ENCODE assay signal across 9 mouse cellular contexts in the genomic region with DNA sequence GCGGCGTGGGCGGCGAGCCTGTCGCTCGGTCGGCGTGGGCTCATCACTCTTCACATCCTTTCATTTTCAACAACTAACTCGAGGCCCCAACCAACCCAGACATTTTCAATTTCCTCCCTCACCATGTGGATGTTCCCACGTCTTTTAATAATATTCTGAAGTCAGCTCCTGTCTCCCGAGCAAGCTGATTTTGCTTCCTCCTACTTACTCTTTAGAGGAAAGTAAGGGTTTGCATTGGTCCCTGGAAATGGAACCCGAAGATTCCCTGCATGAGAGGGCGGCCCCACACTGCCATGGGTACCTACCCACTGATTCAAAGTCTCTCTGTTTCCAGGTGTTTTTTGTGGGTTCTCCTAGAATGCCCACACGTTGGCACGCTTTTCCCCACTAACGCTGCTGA.
A peak's percentile ranks its signal among the peaks of the same experiment; 100 is the strongest.
DNase-seq lines count a peak whose midpoint lies in the region; ATAC-seq and TF ChIP-seq lines count a peak whose summit lies in the region.
"Had no signal": no experiment of that assay in that cellular context is flagged by ENCODE, and none has a peak within 500 bp of the region (broad histone marks: within the 10 kb centered on the region; RNA-seq: fewer than 3 reads in every experiment).

No protein-coding gene starts in this region.

- H3K4me3 ChIP-seq in gastrocnemius, adult 2 months, result peak overlapping the region; percentile 46
- 0 out of 2 replicates have a peak overlapping the region, but pooled peaks have one; percentile 3 for H3K4me3 ChIP-seq in lung, embryonic 14.5 days (ENCODE audit: low read depth, low read length)
- peak overlapping the region; percentile 11; the same call in 1 of the 2 replicates for H3K4me3 ChIP-seq in hindbrain, postnatal 0 days (ENCODE audit: low read length)

- H3K27me3 ChIP-seq in lung, embryonic 14.5 days (ENCODE audit: insufficient read depth, low read length), result no peaks in the 10 kb centered on the region
- no peaks in the 10 kb centered on the region for H3K27me3 ChIP-seq in hindbrain, postnatal 0 days (ENCODE audit: insufficient read depth, low read length)

- no peak overlapping the region for H3K27ac ChIP-seq in gastrocnemius, adult 2 months
- no peak overlapping the region for H3K27ac ChIP-seq in lung, embryonic 14.5 days (ENCODE audit: low read depth)
- peak overlapping the region; percentile 83 for H3K27ac ChIP-seq in hindbrain, postnatal 0 days

- no peak for ATAC-seq in lung, embryonic 14.5 days (ENCODE audit: insufficient read depth)
- no peak for ATAC-seq in hindbrain, postnatal 0 days
- no peak for ATAC-seq in megakaryocyte, adult 5-6 weeks (ENCODE audit: poor library complexity, severe bottlenecking)

- no peaks in the 10 kb centered on the region for H3K9me3 ChIP-seq in lung, embryonic 14.5 days (ENCODE audit: low read depth, low read length)
- no peaks in the 10 kb centered on the region for H3K9me3 ChIP-seq in hindbrain, postnatal 0 days (ENCODE audit: low read length)

- H3K36me3 ChIP-seq in lung, embryonic 14.5 days (ENCODE audit: insufficient read depth), result no peaks in the 10 kb centered on the region
- no peaks in the 10 kb centered on the region for H3K36me3 ChIP-seq in hindbrain, postnatal 0 days (ENCODE audit: insufficient read depth, low read length)

- WGBS in lung, embryonic 14.5 days, result 48% methylated on average over 16 of the region's 16 CpGs
- 64% methylated on average over 16 of the region's 16 CpGs for WGBS in hindbrain, postnatal 0 days

- no peak for TF ChIP-seq CTCF in gastrocnemius, adult 2 months (IDR thresholded peaks at IDR 0.05)
- TF ChIP-seq CTCF in lung, embryonic 14.5 days (IDR thresholded peaks at IDR 0.05; ENCODE audit: low read depth), result no peak
- no peak for TF ChIP-seq CTCF in hindbrain, postnatal 0 days (IDR thresholded peaks at IDR 0.05; ENCODE audit: low read depth)

- intact Hi-C loops in gastrocnemius, adult 2 months (cut with DNase I), result no loop called here
- intact Hi-C loops in gastrocnemius, postnatal 14 days (cut with DNase I; ENCODE audit: low total_unique reads), result no loop called here

- DNase-seq in gastrocnemius, adult 2 months, result no peak
- DNase-seq in gastrocnemius, postnatal 14 days, result no peak
- peak; percentile 29 for DNase-seq in lung, embryonic 14.5 days
- DNase-seq in lung, postnatal 36 days, result no peak
- peak; percentile 38 for DNase-seq in hindbrain, postnatal 0 days (ENCODE audit: low spot score)
- peak; percentile 57 to 61 for DNase-seq in right cerebral cortex, postnatal 36 days (ENCODE audit: low spot score in 2 of 2)
- no peak for DNase-seq in adrenal gland, postnatal 4 days (ENCODE audit: low spot score in 2 of 2)
- DNase-seq: adrenal gland, adult 8-10 months had no signal

- H3K4me1 ChIP-seq in lung, embryonic 14.5 days (ENCODE audit: insufficient read depth), result peaks cover 20% of the 10 kb centered on the region
- H3K4me1 ChIP-seq in hindbrain, postnatal 0 days (ENCODE audit: insufficient read depth, low read length), result peaks cover 21% of the 10 kb centered on the region

- no peak overlapping the region for H3K9ac ChIP-seq in lung, embryonic 14.5 days
- H3K9ac ChIP-seq in hindbrain, postnatal 0 days (replicated peaks; ENCODE audit: low read length), result peak overlapping the region; percentile 1; the same call in 1 of the 2 replicates

- peak overlapping the region; percentile 53 for H3K4me2 ChIP-seq in lung, embryonic 14.5 days
- H3K4me2 ChIP-seq in hindbrain, postnatal 0 days (ENCODE audit: low read depth, low read length), result peak overlapping the region; percentile 53

Comparison
In these comparisons a context has a peak if more than half of its experiments do, and no peak if none do; other contexts are left out.
1. DNase-seq: peak in lung, embryonic 14.5 days (single experiment), hindbrain, postnatal 0 days (single experiment) and right cerebral cortex, postnatal 36 days (2 of 2); none in gastrocnemius, adult 2 months (single experiment), gastrocnemius, postnatal 14 days (single experiment), lung, postnatal 36 days (single experiment) and adrenal gland, postnatal 4 days (0 of 2).
2. Peak in every context shown above with its lines, with median percentiles within 50 percentile points of each other: H3K4me3 ChIP-seq.